Mouse (Mus musculus) WW6 (cell line): Measurements from ENCODE around the gene Hivep2.

Source experiments
- DNase-seq: peaks from one replicate; pipeline ENCODE4 v3.0.0-alpha.2; 2013; ENCODE audit warnings: low read depth, low spot score

The Hivep2 gene

GRCm38 (mm10) chr10:13965974-13966829 lies at the start of gene Hivep2:
Gene Hivep2, plus strand, starts transcription at chr10:13966075.
- peak; percentile 28 for DNase-seq

DNA sequence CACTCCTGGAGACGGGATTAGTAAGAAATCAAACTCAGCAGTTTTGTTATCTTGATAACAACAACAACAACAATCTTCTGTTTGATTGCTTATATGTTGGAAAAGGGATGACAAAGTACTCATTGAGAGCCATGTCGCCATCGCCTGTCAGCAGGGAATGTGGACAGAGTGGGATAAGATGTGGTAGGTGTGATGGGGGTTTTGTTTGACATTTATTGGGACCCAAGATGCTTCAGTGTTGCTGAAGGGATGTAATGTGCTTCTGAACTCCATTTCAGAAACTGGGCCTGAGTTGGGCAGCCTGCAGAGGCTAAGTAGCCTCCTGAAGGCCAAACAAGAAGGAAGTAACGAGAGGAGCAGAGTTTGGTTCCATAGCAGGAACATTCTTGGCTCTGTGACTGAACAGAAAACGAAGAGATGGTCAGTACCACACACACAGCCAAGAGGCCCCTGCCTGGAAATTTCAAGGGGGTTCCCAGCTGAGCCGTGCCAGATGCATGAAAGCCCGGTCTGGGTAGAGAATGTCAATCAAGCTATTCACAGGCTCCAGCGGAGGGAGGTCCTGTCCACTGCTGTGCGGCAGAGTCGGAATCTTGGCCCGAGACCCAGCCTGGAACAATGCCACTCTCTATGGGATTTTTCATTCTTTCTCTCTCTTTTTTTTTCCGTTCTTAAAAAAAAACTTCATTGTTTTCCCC lies 49.1 kb upstream of the Hivep2 start:
- DNase-seq, result no peak

DNA sequence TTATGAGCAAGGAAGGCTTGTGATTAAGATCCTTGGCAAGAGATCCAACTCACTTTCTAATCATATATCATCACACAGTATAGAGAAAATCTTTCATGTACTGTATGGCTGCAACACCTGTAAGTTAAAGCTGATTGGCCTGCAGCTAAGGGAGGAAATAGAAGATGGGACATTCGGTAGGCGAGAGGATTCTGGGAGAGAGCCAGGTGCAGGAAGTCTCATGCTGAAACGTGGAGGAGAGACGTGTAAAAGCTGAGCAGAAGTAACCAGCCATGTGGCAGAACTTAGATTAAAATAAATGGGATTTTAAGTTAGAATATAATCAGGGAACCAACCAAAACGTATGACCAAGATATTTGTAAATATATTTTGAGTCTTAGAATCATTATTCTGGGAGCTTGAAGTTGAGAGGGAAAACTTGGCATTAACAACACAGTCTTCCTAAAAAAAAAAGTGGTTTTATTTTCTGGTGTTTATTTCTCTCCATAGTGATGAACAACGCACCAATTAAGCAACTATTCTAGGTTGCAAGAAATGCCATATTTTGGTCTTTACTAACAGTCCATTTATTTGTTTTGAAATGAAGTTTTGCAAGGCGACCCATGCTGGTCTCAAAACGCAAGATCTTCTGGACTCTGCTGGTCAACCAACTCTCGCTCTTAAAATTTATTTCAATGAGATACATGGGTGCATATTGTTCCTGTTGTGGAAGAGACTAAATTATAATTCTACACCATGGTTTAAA lies 44.1 kb upstream of the Hivep2 start:
- no peak for DNase-seq

- DNase-seq, result no peak
Observed at GRCm38 (mm10) chr10:13929306-13929705, 36.6 kb upstream of the Hivep2 start.

DNA sequence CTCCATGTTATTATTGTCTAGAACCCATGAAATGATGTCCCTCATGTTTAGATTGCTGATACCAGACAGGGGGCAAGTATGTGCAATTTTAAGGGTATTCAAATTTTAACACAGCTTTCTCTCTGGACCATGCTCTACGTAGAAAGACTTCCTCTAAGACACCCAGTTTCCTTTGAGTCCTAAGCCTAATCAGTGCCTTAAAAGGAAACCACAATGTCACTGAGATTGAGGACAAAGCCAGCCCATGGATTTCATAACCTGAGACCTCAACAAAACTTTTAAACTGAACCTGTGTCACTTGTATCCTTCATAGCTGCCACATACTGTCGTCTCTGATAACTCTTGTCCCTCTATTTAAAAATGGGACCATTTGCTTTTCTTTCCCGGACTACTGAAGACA lies 33.7 kb upstream of the Hivep2 start:
- no peak for DNase-seq

DNA sequence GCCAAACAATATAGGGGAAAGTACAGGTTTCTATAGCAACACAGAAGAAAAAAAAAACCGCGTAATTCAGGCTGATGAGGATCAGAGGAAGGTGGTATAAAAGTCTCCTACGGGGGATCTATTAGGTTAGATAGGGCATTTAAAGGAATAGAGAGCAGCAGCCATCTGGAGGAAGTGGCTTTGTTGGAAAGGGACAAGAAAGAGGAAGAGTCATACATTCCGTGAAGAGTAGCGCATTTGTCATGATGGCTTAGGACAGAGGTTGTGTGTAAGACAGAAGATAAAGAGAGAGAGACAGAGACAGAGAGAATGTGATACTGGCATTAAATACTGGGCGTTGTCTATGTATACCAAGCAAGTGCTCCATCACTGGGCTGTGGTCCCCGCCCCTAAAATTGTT lies 32.6 kb upstream of the Hivep2 start:
- DNase-seq, result no peak

GRCm38 (mm10) chr10:13935646-13936045 lies 30.2 kb upstream of the Hivep2 start:
- no peak for DNase-seq

DNA sequence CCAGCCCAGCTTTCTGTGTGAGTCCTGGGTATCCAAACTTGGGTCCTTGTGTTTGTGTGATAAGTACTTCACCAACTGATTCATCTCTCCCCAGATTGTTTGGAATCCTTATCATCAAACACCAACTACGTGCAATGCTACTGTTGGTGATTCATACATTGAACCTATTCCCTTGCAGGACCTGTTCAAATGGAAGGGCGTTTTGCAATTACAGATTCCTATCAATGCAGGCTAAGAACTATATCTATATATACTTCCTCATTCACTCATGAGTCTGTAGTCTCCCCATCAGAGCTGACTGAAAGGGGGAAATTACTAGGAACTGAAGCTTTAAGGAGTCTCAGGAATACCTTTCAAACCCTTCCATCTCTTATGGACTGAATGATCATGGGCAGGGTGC lies 24.5 kb upstream of the Hivep2 start:
- DNase-seq, result no peak

- DNase-seq, result no peak
Observed at GRCm38 (mm10) chr10:13943706-13944105, 22.2 kb upstream of the Hivep2 start.

- DNase-seq, result no peak
Observed at GRCm38 (mm10) chr10:13946498-13946897, 19.4 kb upstream of the Hivep2 start.

DNA sequence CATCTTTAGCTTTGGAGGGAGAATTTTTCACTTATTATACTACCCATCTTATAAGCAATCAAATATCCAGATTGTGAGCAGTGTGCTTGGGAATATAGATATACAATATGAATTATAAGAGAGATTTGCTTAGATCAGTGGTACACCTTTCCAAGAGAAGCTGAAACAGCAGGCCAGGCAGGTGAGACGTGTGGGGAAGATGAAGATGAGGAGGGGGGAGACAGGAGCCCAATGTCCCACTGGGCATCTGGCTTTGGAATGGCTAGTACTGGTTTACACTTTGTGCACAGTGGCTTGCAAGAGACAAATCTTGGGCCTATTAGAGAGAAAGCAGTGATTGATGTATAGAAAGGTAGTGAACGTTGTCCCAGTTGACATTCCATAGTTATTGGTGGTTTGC lies 2.9 kb upstream of the Hivep2 start:
- DNase-seq, result no peak

DNA sequence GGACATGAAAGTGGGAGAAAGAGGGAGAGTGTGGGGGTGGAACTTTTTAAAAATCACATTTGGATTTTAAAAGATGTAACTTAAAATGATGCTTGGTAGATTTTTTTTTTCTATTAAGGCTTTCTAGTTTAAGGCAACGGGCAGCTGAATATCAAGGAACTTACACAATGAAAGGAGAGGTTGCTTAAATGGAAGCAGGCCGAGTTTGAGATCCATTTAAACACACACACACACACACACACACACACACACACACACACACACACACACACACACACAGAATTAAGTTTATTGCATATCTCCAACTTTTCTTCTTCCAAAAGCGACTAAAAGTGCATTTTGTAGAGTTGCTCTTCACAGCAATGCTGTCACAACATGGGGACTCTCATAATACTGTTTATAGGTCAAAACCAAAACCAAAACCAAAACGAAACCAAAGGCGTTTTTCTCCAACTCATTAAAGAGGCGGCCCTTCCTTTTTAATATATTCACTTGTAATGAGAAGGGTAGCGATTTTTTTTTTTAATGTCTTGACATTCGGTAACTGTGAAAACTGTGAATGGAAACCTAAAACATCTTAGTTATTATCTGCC lies 1.9 kb upstream of the Hivep2 start:
- no peak for DNase-seq

GRCm38 (mm10) chr10:13964501-13965281 lies 1.2 kb upstream of the Hivep2 start:
- peak; percentile 45 for DNase-seq

GRCm38 (mm10) chr10:13965316-13965973 lies 430 bp upstream of the Hivep2 start:
- DNase-seq, result peak; percentile 61

- DNase-seq, result no peak
Observed at GRCm38 (mm10) chr10:13966830-13967450, 1.1 kb downstream of the Hivep2 start.

DNA sequence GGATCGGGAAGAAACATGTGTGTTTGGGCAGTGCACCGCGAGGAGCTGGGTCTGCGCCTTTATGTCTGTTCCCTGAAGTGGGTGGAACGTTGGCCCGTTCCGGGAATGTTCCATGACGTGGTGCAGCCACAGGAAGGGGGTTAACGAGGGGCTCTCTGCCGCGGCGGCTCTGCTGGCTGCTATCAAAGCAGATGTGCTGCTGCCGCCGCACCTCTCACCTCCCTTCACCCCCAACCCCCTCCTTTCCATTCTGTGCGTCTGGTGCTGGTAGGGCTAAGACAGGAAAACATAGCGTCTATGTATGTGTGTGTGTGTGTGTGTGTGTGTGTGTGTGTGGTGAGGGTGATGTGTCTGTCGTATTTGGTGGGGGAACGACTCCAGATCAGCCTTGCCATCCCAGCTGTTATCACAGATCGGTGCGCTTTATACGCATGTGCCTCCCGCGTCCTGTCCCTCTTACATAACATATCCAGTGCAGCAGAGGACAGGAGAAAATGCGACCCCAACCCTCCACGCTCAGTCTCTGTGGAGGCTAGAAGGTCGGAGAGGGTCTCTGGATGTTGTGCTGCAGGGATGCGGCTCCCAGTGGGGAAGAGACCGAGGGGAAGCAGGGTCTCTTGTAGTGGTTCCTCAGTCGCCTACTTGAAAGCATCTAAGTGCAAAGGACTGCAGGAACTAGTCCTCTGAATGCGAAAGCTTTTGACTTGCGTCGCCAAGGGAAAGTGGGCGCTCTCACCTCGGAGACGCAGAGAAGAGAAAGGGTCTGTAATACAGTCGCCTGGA lies 1.8 kb downstream of the Hivep2 start:
- DNase-seq, result no peak

GRCm38 (mm10) chr10:13968234-13968555 lies 2.3 kb downstream of the Hivep2 start:
- no peak for DNase-seq

GRCm38 (mm10) chr10:13968989-13969388 lies 3.1 kb downstream of the Hivep2 start:
- no peak for DNase-seq

DNA sequence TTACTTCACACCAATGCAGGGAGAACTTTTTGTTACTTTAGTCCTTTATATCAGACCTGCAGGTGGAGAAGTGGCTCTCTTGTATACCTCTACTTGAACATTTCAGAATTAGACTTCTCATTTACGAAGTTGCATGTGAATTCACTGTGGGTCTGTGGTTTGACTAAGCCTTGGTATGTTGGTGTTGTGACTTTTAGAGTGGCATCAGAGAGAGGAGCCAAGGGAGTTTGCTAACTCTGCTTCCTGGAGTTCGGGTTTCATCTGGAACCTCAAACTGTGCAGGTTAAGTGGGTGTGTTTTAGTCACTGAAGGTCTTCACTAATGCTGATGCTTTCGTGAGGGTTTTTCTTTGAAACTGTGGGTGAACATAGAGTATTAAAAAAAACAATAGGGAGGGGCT lies 4.4 kb downstream of the Hivep2 start:
- DNase-seq, result no peak

- no peak for DNase-seq
Observed at GRCm38 (mm10) chr10:13971268-13971667, 5.4 kb downstream of the Hivep2 start.
